Comparison of ENCODE assay signal across 8 mouse cellular contexts in the genomic region with DNA sequence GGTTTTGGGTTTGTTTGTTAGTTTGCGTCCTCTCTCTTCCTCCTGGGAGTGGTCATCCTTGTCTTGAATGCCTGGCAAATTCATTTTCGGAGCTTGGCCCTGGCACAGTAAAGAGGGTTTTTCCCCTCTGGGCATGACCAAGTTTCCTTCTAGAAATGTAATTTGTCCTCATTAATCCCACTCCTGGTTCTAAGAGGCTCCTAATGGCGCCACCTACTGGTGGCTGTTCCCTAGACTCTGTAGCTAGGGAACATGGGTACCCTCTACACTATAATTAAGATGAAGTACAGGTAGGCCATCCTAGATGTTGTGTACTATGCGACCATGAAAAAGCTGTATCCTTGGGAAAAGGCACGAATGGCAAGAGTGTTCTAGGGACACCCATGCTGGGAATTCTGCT. TPM values are rescaled to one million over a fixed set of nuclear protein-coding genes. Genes with fewer than 3 reads are reported as not detected.
DNase-seq lines count a peak whose midpoint lies in the region; ATAC-seq lines count a peak whose summit lies in the region.

No protein-coding gene starts in this region.

- intact Hi-C loops in left cerebral cortex, postnatal 4 days (cut with DNase I) = no loop called here

- DNase-seq in embryo, embryonic 10 days (ENCODE audit: low spot score) = peak; percentile 52
- no peak for DNase-seq in embryo, embryonic 9.5 days (ENCODE audit: extremely low spot score)
- DNase-seq in left cerebral cortex, postnatal 4 days = peak; percentile 76
- DNase-seq in left cerebral cortex, adult 9 months (ENCODE audit: low spot score in 2 of 2) = no peak
- DNase-seq in adrenal gland, adult 18-20 months (ENCODE audit: low spot score in 2 of 2) = peak; percentile 56 to 66
- DNase-seq in embryo, embryonic 10.5 days (ENCODE audit: low spot score) = peak; percentile 72
- DNase-seq in mesoderm, embryonic 11.5 days (ENCODE audit: low read depth, low spot score) = peak; percentile 69

- ATAC-seq in inflammation-experienced regulatory T-cells, adult 6 months = no peak

RNA-seq across cellular contexts. Expression of a gene that starts 11.6 kb away (rescaled TPM):
- total RNA-seq in left cerebral cortex, postnatal 4 days (2021) = 10 to 100 TPM; 38.0 to 41.0 TPM
- 1 to 10 TPM; 3.1 to 4.2 TPM for total RNA-seq in adrenal gland, adult 18-20 months (2021)
- polyA plus RNA-seq in inflammation-experienced regulatory T-cells, adult 6 months (2017; shearing (Covaris generic)) = 1 to 10 TPM; 1.1 to 3.9 (median 2.6) TPM

Comparison
In these comparisons a context has a peak if more than half of its experiments do, and no peak if none do; other contexts are left out.
1. DNase-seq: peak in embryo, embryonic 10 days (single experiment), left cerebral cortex, postnatal 4 days (single experiment), adrenal gland, adult 18-20 months (2 of 2), embryo, embryonic 10.5 days (single experiment) and mesoderm, embryonic 11.5 days (single experiment); none in embryo, embryonic 9.5 days (single experiment) and left cerebral cortex, adult 9 months (0 of 2).
2. RNA of a gene that starts 11.6 kb away (total RNA-seq): 38.0 to 41.0 TPM in left cerebral cortex, postnatal 4 days; 3.1 to 4.2 TPM in adrenal gland, adult 18-20 months; every median in the first group is over 4 times any median in the second.